Mouse (Mus musculus) embryo, embryonic 10.5 days (tissue): ENCODE results near the gene Whamm.

ENCODE experiments used
- DNase-seq: peaks from one replicate; pipeline ENCODE4 v3.0.0-alpha.2; 2015; ENCODE audit warnings: low spot score

The Whamm gene

GRCm38 (mm10) chr7:81563506-81564015, 7.5 kb upstream of the Whamm start:
- no peak for DNase-seq

- DNase-seq, result no peak
Observed at GRCm38 (mm10) chr7:81564766-81565165, 6.3 kb upstream of the Whamm start.

GRCm38 (mm10) chr7:81565381-81566055, 5.5 kb upstream of the Whamm start:
- DNase-seq, result no peak

GRCm38 (mm10) chr7:81566332-81566731, 4.7 kb upstream of the Whamm start:
- no peak for DNase-seq

GRCm38 (mm10) chr7:81566892-81567291, 4.2 kb upstream of the Whamm start, which contains the start of gene Fsd2:
Fsd2 (minus strand) TSS chr7:81566944.
- no peak for DNase-seq

GRCm38 (mm10) chr7:81567396-81567795, 3.7 kb upstream of the Whamm start:
- DNase-seq, result no peak

- no peak for DNase-seq
Observed at GRCm38 (mm10) chr7:81569851-81570250, 1.2 kb upstream of the Whamm start.

GRCm38 (mm10) chr7:81570271-81570670, 795 bp upstream of the Whamm start:
- DNase-seq, result no peak

- DNase-seq, result no peak
Observed at GRCm38 (mm10) chr7:81570752-81571107, 336 bp upstream of the Whamm start.

- no peak for DNase-seq
Observed at GRCm38 (mm10) chr7:81571941-81572441, 925 bp downstream of the Whamm start.

- no peak for DNase-seq
Observed at GRCm38 (mm10) chr7:81572610-81573268, 1.7 kb downstream of the Whamm start.

- DNase-seq, result no peak
Observed at GRCm38 (mm10) chr7:81573397-81573796, 2.3 kb downstream of the Whamm start.

- no peak for DNase-seq
Observed at GRCm38 (mm10) chr7:81573821-81574220, 2.8 kb downstream of the Whamm start.

GRCm38 (mm10) chr7:81575606-81576005, 4.5 kb downstream of the Whamm start:
- DNase-seq, result no peak

- DNase-seq, result no peak
Observed at GRCm38 (mm10) chr7:81577872-81578271, 6.8 kb downstream of the Whamm start.

- no peak for DNase-seq
Observed at GRCm38 (mm10) chr7:81578413-81578812, 7.3 kb downstream of the Whamm start.

- no peak for DNase-seq
Observed at GRCm38 (mm10) chr7:81579312-81579711, 8.2 kb downstream of the Whamm start.

- DNase-seq, result no peak
Observed at GRCm38 (mm10) chr7:81583512-81583911, 12.4 kb downstream of the Whamm start.

GRCm38 (mm10) chr7:81585326-81585725, 14.3 kb downstream of the Whamm start:
- no peak for DNase-seq

- DNase-seq, result no peak
Observed at GRCm38 (mm10) chr7:81587238-81587637, 16.2 kb downstream of the Whamm start.

GRCm38 (mm10) chr7:81592686-81593085, 21.6 kb downstream of the Whamm start:
- DNase-seq, result no peak

- DNase-seq, result no peak
Observed at GRCm38 (mm10) chr7:81593387-81593786, 22.3 kb downstream of the Whamm start.

GRCm38 (mm10) chr7:81595056-81595455, 24.0 kb downstream of the Whamm start:
- DNase-seq, result no peak
